Mouse (Mus musculus) monocyte, adult 2 months (primary cell): ENCODE data around the gene Vmn1r80.
"Not testable (repeated sequence)": the region's sequence is repeated elsewhere in the genome, so short reads cannot be mapped to it uniquely, and the experiment has no call there.

ENCODE experiments used
- DNase-seq, 2 experiments: peaks; one replicate each; pipeline ENCODE4 v3.0.0; 2022; ENCODE audit warnings: low spot score in 2 of 2, low read depth in 1 of 2

Vmn1r80 gene

GRCm38 (mm10) chr7:12188986-12189385 is at the start of gene Vmn1r80:
Gene Vmn1r80, plus strand, starts transcription at chr7:12189286.
- no peak for DNase-seq

GRCm38 (mm10) chr7:12149957-12150356 is 39.1 kb upstream of the Vmn1r80 start, which contains the start of gene Vmn1r78:
Gene Vmn1r78, plus strand, starts transcription at chr7:12150257.
- no peak for DNase-seq

- not testable (repeated sequence) for DNase-seq
These were observed 32.6 kb upstream of the Vmn1r80 start for GRCm38 (mm10) chr7:12156463-12156862.

GRCm38 (mm10) chr7:12170979-12171378 is 18.1 kb upstream of the Vmn1r80 start, which contains the start of gene Vmn1r79:
Gene Vmn1r79, plus strand, starts transcription at chr7:12171279.
- not testable (repeated sequence) for DNase-seq

GRCm38 (mm10) chr7:12172926-12173325 is 16.2 kb upstream of the Vmn1r80 start:
- DNase-seq: not testable (repeated sequence)

GRCm38 (mm10) chr7:12204141-12204540 is 15.1 kb downstream of the Vmn1r80 start:
- no peak for DNase-seq
